Mouse (Mus musculus): Measurements from ENCODE around the gene Psmb9.

GRCm38 (mm10) chr17:34138655-34139054, 48.9 kb downstream of the Psmb9 start:
- no peak for TF ChIP-seq POLR2A (IDR thresholded peaks at IDR 0.05; ENCODE audit: insufficient read depth, low read depth, low read length)
- no peak for TF ChIP-seq CTCF (IDR thresholded peaks at IDR 0.05)
